In the genomic region with DNA sequence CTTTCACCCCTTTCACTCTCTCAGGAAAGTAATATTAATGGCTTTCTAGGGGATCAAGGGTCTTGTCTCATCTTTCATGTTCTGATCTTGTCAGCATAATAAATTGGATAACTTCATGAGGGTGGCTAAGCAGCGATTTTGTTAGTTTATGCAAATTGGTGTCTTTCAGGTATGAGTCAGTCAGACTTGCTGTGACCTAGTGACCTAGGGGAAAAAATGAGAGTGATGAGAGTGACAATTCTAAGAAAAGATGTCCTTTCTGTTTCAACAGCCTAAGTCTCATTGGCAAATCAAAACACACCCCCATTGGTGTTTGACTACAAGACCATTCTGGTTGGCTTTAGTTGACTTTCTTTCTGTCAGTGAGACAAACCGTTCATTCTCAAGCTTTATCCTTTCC, we compare ENCODE assay signal across 25 mouse cellular contexts.
"Had no signal": no experiment of that assay in that cellular context is flagged by ENCODE, and none has a peak within 500 bp of the region (broad histone marks: within the 10 kb centered on the region; RNA-seq: fewer than 3 reads in every experiment).

No protein-coding gene starts in this region.

- H3K27ac ChIP-seq: embryonic facial prominence, embryonic 10.5 days; embryonic facial prominence, embryonic 12.5 days; embryonic facial prominence, embryonic 13.5 days; embryonic facial prominence, embryonic 15.5 days; forebrain, embryonic 10.5 days; forebrain, embryonic 12.5 days; forebrain, embryonic 13.5 days; forebrain, embryonic 15.5 days; gastrocnemius, adult 2 months; heart, adult 2 months had no signal

- H3K9me3 ChIP-seq: embryonic facial prominence, embryonic 10.5 days; embryonic facial prominence, embryonic 12.5 days; embryonic facial prominence, embryonic 13.5 days; embryonic facial prominence, embryonic 15.5 days; forebrain, embryonic 10.5 days; forebrain, embryonic 12.5 days; forebrain, embryonic 13.5 days; forebrain, embryonic 15.5 days had no signal

- H3K27me3 ChIP-seq: embryonic facial prominence, embryonic 12.5 days; embryonic facial prominence, embryonic 13.5 days; embryonic facial prominence, embryonic 15.5 days; forebrain, embryonic 12.5 days; forebrain, embryonic 13.5 days; forebrain, embryonic 15.5 days had no signal

- DNase-seq: cerebellum, adult 9-10 months; cerebellum, adult 9-11 months; cerebellum, postnatal 10 days; cerebellum, postnatal 14 days; cerebellum, postnatal 25 days; cerebellum, postnatal 36 days; embryo, embryonic 11 days; forebrain, postnatal 0 days; gastrocnemius, adult 2 months; gastrocnemius, postnatal 10 days; gastrocnemius, postnatal 14 days; gastrocnemius, postnatal 25 days; gastrocnemius, postnatal 36 days; heart, adult 11 months; heart, adult 18-20 months; heart, adult 2 months had no signal

- H3K36me3 ChIP-seq: embryonic facial prominence, embryonic 10.5 days; embryonic facial prominence, embryonic 12.5 days; embryonic facial prominence, embryonic 13.5 days; embryonic facial prominence, embryonic 15.5 days; forebrain, embryonic 10.5 days; forebrain, embryonic 12.5 days; forebrain, embryonic 15.5 days had no signal

- H3K9ac ChIP-seq: embryonic facial prominence, embryonic 12.5 days; embryonic facial prominence, embryonic 13.5 days; embryonic facial prominence, embryonic 15.5 days; forebrain, embryonic 12.5 days; forebrain, embryonic 13.5 days; forebrain, embryonic 15.5 days; forebrain, postnatal 0 days had no signal

- H3K4me2 ChIP-seq: embryonic facial prominence, embryonic 12.5 days; embryonic facial prominence, embryonic 13.5 days; embryonic facial prominence, embryonic 15.5 days; forebrain, embryonic 12.5 days; forebrain, embryonic 13.5 days; forebrain, embryonic 15.5 days had no signal

- H3K4me1 ChIP-seq: embryonic facial prominence, embryonic 10.5 days; embryonic facial prominence, embryonic 12.5 days; embryonic facial prominence, embryonic 15.5 days; forebrain, embryonic 10.5 days; forebrain, embryonic 12.5 days; forebrain, embryonic 13.5 days; forebrain, embryonic 15.5 days had no signal

- H3K4me3 ChIP-seq: embryonic facial prominence, embryonic 10.5 days; embryonic facial prominence, embryonic 12.5 days; embryonic facial prominence, embryonic 13.5 days; embryonic facial prominence, embryonic 15.5 days; erythroblast, embryonic 14.5 days; forebrain, embryonic 10.5 days; forebrain, embryonic 12.5 days; forebrain, embryonic 13.5 days; forebrain, embryonic 15.5 days; gastrocnemius, adult 2 months; heart, adult 2 months had no signal
